Mouse (Mus musculus) spleen, embryonic (tissue): ENCODE results near the gene Gper1.

Experiments
- CTCF ChIA-PET: fragments of 350-600 bp; sonication (Branson Sonifier 250); formaldehyde crosslinking; loops from one replicate; lab custom pipeline; 2022; lab: Charles Lee

Gene Gper1

DNA sequence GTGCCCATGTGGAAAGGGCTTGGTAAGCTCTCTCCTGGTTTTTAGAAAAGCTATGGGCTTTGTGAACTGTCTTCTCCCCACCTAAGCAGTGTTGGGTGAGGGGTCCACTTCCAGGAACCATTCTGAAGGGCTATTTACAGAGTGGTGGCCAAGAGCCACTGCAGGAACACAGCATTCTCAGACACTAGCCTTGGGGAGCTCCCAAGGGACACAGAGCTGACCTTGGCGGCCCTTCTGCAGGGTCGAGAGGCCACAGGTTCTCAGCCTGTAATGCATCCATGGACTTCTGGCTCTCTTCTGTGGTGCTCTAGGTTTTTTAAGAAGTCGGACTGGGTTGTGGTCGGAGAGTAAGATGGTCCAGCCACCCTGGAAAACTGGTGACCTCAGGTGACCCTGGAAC is 12.9 kb upstream of the Gper1 start:
- CTCF ChIA-PET = no interaction called here

DNA sequence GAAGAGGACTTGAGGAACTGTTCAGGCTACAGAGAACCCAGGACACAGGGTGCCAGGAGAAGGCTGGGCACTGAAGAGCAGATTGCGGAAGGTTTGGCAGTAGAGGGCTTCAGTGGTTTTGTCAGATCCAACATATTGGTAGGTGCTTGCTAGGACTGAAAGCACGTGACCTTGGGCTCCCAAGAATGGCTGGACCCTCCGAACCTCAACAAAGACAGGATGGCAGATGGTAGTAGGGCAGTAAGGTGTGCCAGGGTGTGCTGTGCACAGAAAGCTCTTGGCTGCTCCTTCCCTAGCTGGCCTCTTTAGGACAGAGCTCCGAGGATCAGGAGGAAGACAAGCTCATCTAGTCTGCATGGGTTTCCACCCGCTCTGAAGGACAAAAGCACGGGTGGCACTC is 11.8 kb upstream of the Gper1 start:
- CTCF ChIA-PET = interaction anchor here (0.6 kb wide), 1 partner anchor 425 kb away, joined by 4 read pairs; no protein-coding TSS in a partner anchor

DNA sequence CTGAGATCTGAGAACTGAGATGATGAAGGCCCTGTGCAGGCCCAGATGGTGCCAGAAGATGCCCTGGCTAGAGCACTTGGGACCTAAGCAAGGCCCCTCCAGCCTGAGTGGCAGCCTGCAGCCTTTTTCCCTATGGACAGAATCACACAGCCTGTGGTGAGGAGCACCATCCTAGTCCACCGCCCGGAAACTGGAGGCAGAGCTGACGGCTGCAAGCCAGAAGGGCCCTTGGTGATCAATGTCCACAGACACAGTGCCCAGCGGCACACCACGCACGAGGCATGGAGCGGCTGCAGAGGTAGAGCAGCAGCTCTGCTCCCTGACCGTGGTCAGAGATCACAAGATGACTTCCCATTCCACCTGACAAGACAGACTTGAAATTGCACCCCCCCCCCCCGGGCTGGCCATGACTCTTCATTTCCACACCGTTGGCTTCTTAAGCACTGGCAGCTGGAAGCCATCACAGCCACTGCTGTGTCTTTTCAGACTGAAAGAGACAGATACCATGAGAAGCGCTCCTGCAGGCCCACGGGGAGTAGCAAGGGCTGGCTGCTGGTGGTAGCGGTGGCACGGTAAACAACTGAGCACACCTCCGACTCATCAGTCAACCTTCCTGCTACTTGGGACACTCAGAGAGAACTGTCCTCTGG is 11.2 kb upstream of the Gper1 start:
- CTCF ChIA-PET = interaction anchor here (0.6 kb wide), 2 partner anchors 38 to 426 kb away, joined by 3 to 4 read pairs; no protein-coding TSS in a partner anchor

DNA sequence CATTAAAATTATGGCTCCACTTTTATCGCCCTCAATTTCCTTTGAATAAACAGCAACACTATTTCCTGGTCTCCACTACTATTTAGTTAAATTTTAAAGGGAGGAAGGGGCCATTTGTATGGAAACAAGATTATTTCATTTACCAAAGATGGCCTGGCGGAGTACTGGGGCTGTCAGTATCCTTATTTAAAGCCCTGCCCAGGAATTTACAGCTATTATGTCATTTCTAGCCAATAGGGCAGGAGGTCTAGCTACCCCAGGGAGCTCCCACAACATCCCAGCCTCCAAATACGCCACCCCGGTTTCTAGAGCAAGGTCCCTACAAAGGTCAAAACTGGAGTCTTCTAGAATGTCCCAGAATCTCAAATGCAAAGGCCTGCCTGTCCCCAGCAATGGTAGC is 9.4 kb upstream of the Gper1 start:
- CTCF ChIA-PET = interaction anchor here (0.7 kb wide), 1 partner anchor 178 kb away, joined by 3 read pairs; no protein-coding TSS in a partner anchor

DNA sequence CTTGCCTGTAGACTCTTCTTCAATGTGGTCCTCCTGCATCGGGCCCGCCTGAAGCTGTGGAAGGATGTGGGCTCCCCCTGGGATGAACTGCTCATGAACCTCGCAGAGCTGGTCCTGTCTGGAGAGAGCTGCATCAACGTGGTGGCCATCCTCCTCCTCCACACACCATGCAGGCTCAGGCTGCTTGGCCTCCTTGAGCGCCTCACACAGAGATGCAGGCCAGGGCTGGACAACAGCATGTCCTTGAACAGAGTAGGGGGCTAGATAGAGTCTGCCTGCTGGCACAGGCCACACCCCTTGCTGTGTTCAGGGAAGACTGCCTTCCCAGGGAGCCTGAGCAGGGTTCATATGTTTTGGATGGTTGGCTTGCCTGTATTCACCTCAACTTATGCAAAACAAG is 8.0 kb upstream of the Gper1 start:
- CTCF ChIA-PET = no interaction called here

DNA sequence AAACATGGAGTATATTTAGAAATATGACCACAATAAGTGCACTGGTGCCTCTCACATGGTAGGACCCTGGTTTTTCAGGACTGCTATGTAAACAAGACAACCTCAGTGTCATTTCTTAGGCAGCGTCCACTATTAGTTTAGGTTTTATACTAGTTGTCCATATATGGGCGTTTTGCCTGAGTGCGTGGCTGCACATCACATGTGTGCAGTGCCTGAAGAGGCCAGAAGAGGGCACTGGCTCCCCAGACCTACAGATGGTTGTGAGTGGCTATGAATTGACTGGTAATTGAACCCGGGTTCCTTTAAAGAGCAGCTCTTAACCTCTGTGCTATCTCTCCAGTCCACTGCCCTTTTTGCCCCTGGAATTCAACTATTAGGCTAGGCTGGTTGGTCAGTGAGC is 6.0 kb upstream of the Gper1 start:
- CTCF ChIA-PET = interaction anchor here (0.8 kb wide), 1 partner anchor 159 kb away, joined by 3 read pairs; no protein-coding TSS in a partner anchor

DNA sequence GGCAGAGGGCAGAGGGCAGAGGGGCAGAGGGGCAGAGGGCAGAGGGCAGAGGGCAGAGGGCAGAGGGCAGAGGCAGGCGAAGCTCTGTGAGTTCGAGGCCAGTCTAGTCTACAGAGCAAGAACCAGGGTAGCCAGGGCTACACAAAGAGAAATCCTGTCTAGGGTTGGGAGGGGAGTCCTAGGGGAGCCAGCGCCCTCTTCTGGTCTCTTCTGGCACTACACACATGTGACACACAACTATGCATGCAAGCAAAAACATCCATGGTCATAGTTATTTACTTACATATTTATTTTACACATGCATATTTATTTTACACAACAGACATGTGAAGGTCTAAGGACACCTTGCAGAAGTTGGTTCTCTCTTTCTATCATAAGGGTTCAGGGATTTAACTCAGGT is 5.5 kb upstream of the Gper1 start:
- CTCF ChIA-PET = interaction anchor here (0.6 to 0.8 kb wide), 2 partner anchors 9 to 159 kb away, joined by 3 to 5 read pairs; no protein-coding TSS in a partner anchor

DNA sequence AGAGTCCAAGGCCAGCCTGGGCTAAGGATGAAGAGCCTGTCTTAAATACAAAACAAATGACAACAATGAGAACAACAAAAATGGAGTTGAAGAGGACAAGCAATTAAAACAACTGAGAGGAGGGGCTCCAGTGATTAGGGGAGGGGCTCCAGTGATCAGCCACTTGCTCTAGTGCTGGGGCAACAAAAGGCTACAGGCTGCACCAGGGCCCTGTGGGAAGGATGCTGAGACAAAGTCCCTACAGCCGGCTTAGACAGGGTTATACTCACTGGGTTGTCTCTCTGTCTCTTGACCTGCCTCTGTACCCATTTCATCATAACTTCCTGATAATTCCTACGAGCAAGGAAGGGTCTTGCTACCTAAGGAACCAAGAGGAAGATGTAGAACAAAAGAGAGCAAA is 4.8 kb upstream of the Gper1 start:
- CTCF ChIA-PET = no interaction called here

DNA sequence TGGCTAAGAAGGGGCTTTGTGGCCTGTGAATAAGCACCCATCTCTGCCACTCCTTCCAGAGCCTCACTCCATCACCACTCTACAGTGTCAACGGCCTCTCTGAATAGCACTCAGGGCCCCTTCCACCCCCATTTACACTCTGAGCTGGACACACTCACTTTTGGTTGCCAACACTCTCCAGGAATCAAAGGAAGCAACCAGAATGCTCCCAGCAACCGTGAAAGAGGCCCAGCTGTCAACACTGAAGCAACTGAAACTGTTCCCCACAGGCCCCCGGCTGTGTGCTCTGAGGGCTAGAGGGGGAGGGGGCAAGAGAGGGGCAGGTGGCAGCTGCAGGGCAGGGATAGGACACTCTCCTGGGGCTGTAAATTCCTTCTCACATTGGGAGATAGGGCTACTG is 4.3 kb upstream of the Gper1 start:
- CTCF ChIA-PET = no interaction called here

DNA sequence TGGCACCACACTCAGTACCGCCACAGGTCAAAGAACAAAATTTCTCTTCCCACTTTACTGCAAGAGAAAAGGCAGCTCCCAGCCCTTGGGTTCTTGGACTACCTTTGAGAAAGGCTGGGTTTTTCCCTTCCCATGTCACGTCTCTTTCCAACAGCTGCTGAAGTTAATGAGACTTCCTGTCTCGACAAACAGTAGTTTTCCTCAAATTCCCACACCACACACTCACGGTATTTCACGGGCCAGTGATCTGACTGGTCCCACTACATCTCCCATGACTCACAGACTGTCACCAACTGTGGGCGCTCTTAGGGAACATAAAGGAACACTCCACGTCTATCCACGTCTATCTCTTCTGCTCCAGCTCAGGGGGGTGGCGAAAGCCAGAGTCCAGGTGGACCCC is 2.2 kb downstream of the Gper1 start:
- CTCF ChIA-PET = no interaction called here

DNA sequence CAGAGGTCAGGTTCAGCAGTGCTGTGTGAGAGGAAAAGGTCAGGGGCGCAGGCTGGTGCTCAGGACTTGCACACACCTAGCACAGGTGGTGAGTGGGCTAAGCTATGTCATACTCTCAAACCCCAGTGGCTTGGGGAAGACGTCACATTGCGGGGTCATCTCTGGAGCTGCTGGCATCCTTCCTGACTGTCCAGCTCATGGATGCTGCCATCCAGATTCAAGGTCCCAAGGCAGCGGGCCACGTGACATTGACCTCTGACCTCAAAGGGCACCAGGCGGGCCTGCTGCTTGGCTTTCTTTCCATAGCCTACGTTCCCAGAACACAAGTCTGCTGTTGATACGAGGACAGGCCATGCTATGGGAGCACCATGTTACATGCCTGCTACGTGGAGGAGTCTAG is 4.0 kb downstream of the Gper1 start:
- CTCF ChIA-PET = no interaction called here

DNA sequence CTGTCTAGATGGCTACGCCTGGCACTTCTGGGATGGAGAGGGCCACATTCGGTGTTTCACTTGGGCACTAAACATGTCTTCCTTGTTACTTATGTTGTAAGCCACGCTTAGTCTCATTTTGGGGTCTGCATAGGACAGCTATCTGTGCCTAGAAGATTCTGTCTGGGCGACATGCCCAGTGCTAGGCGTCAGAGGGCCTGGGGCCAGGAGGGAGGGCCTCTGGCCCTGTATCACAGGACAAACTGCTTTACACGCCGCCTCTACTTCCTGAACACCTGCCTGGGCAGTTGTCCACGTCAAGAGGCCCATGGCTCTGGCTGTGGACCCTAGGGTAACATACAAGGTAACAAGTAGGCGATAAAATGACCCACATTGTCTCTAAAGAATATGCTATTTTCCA is 5.0 kb downstream of the Gper1 start:
- CTCF ChIA-PET = no interaction called here

DNA sequence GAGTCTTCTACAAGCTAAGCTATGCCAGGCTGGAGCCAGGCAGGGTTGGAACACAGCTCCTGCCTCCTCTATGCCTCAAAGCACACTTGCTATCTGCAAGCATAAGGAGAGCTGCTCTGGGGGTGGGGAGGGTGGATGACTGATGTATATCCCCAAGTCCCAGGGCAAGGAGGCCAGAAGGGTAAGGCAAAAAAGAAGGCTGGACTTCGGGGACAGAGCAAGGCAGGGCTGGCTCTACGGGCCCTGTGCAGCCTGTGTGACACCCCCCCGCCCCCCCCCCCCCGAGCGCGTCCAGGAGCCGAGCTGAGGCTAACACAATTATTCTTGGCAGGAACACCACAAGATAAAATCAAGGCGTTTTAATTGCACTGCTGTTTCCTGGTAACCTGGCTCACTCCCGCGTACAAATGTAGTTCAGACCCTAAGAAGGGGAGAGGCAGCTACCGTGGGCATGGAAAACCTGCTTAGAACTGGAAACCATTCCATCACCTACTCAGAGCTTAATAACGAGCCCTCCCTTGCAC is 6.9 kb downstream of the Gper1 start:
- CTCF ChIA-PET = no interaction called here

DNA sequence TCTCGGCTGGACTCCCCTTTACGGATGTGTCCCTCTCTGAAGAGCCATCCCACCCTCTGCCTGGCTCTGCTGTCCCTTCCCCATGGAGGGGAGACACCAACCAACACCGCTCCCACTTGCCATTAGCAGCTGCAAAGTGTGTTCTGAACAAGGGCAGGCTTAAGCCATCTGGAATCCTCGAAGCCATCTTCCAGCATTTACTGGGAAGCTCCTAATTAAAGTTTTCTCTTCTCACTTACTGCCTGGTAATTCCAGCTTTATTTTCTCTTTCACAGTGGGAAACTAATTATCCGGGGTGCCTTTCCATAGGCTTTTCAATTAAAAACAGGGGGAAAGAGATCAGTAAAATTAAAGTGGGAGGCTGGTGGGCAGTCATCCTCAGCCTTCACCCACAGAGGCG is 9.4 kb downstream of the Gper1 start:
- CTCF ChIA-PET = no interaction called here

DNA sequence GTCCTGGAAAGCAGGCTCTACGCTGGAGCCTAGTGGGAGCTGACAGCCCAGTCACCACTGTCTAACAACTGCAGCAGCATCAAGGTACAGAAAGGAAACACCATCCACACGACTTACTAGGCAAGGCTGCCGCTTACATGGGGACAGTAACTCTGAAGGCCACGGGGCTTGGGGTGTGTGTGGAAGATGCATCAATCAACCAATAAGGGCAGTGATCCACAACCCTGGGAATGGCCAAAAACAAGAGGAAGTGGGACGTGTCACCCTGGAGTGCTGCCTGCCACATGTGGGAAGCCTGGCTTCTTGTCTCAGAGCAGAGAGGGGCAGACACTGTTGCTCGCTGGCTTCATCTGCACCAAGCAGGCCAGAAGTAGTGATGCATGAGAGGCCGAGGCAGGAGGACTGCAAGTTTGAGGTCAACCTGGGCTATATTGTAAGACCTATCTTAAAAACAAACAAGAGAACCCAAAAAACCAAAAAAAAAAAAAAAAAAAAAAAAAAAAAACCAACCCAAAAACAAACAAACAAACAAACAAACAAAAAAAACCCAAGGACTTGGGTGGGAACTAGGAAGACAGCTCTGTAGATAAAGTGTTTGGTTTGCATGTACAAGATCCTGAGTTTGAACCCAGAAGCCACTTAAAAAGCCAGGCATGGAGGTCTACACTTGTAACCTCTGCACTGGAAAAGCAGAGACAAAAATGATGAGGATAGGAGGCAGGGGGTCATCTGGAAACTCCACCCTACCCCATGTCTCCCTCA is 10.0 kb downstream of the Gper1 start:
- CTCF ChIA-PET = no interaction called here

DNA sequence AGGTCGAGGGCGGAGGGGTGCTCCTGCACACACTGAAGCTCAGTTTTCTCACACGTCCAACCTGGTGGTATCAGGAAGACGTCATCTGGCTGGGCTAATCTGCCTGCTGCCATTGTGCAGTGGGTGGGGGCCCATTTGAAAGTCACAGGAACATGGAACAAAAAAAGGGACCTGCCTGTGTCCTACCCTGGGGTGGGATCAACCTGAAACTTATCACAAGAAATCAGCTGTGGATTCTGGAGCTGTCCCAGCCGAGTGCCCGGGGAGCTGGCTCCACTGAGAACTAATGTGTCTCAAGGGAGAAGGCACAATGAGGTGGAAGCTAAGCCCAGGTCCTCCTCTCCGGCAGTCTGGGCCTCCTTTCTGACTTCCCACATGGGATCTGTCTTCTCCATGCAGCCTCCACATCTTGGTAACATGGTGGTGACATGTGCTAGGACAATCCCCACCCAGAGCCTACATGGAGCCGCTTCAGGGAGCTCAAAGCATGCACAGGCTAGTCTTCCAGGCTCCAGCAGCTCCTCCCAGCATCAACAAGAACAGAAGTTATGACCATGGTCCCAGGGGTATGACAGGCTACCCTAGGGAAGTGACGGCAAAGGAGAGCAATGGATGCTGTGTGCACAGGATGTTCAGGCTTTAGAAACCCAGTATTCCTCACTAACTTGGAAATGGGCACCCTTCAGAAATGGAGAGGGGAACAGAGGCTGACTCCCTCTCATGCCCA is 11.1 kb downstream of the Gper1 start:
- CTCF ChIA-PET = no interaction called here

DNA sequence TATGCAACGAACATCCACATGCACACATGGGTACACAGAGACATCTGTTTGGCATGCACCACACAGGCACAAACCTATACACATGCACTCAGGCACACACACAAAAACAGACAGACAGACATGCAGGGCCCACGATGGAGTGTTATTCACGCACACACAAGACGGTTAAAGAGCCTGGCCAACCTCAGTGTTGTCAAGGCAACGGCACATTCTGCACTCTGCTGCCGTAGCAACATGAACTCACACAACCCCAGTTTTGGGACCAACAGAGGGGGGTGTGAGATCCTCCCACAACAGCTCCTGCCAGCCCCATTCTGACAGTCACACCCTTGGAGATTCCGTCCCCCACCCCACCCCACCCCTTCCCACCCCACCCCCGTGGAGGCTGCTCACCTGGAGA is 12.0 kb downstream of the Gper1 start:
- CTCF ChIA-PET = interaction anchor here (0.7 kb wide), 1 partner anchor 16 kb away, joined by 5 read pairs; no protein-coding TSS in a partner anchor

DNA sequence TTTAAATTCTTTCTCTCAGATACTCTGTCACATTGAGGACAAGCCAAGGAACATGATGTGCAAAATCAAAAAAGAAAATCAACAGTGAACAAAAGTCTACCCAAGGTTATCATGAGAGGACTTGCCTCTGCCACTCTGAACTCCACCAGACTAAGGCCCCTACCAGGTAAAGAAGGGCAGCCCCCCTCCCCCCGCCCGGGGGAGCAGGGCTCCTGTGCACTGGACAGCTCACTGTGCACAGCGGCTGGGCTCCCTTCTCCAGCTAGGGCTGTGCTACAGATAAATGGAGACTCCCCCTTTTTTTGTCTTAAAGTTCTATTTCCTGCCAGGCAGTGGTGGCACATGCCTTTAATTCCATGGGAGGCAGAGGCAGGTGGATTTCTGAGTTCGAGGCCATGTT is 14.8 kb downstream of the Gper1 start:
- CTCF ChIA-PET = interaction anchor here (0.6 to 0.7 kb wide), 3 partner anchors 64 to 1576 kb away, joined by 3 to 11 read pairs (median 3); no protein-coding TSS in a partner anchor

DNA sequence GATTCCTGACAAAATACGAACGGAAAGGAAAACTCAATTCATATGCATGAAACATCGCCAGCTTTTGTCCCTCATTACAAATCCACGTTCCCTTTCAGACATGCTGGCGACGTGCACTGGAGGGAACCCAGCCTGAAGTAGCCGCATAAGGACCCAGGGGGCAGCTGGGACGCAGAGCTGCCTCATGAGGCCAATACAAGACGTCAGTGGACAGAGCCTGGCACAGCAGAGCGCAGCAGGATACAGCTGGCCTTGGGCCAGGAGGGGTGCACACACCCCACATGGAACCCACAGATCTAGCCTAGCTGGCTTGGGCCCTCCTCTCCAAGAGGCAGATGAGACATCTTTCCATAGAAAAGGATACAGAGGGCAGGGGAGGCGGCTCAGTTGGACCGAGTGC is 15.5 kb downstream of the Gper1 start:
- CTCF ChIA-PET = no interaction called here

DNA sequence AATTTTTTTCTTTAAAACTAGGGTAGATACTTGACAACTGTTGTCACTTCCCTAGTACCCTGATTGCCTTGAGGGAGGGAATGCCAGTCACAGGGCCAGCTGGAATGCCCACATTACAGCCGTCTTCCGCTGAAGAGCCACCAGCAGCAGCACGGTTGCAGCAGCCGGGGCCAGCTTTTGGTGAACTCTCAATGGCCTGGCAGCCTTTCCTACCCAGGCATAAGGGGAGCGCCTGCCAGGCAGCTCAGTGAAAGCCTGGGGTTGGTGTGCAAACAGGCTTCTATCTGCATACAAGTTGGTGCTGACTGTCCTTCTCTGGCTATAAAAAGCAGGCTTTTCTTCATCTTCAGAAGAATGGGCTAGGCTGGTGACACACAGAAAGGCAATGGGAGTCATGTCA is 17.5 kb downstream of the Gper1 start:
- CTCF ChIA-PET = no interaction called here

DNA sequence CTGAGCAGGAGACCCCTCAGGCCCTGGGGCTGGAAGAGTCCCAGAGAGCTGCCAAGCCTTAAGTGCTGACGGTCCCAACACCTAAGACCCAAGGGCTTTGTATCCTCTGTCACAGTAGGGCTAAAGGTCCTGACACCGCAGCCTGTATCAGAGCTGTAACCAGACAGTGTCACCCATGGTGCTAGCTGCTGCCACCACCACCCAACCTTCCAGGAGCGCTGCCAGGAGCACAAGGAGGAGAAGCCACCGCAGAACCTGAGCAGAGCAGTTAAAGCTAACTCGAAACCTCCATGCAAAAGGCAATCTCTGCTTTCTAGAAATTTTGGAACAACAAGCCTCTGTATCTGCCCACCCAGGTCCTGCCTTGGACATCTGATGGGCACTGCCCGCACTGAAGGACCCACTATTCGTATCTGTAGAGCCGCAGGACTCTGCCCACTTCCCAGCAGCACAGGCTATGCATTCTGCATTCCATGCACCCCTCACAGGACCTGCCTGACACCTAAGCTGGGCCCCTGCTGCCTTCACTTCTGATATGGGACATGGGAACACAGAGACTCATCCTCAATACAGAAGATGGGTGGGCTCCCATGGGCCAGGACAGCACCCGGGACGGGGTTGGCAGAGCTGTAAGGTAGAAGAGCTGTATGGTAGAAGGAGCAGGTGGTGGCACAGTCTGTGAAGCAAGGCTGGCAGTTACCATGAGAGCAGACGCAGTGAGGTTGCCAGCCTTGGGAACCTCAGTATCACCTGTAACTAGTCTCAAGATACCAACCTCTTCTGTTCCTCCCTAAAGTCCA is 18.2 kb downstream of the Gper1 start:
- CTCF ChIA-PET = interaction anchor here (0.6 kb wide), 1 partner anchor 97 kb away, joined by 4 read pairs; no protein-coding TSS in a partner anchor
